Mouse (Mus musculus) mouse trophoblast stem cell (cell line): ENCODE measurements at regions not wholly inside any gene's neighbourhood (a gene's known extent, or its start where the extent isn't known, plus 50 kb on each side); places are given as distances from the start of the nearest gene placed in this dataset.

Experiments
- in situ Hi-C, 2 experiments: fragments of 300-500 bp; cut with MseI, MboI; formaldehyde crosslinking; loops; 2 replicates in 1 of 2; 3 replicates in 1 of 2; pipeline ENCODE4 v1.15.1; 2025

- in situ Hi-C loops: no loop called here
Observed at GRCm38 (mm10) chr6:50915166-50916030, 261.2 kb upstream of the Npvf start.

GRCm38 (mm10) chr6:50918248-50918647 lies 264.0 kb upstream of the Npvf start:
- in situ Hi-C loops: no loop called here

GRCm38 (mm10) chr6:50922235-50922634 lies 268.0 kb upstream of the Npvf start:
- in situ Hi-C loops: no loop called here

GRCm38 (mm10) chr6:50924571-50924970 lies 270.3 kb upstream of the Npvf start:
- in situ Hi-C loops: no loop called here

- in situ Hi-C loops: no loop called here
Observed at GRCm38 (mm10) chr6:50924998-50925397, 270.8 kb upstream of the Npvf start.

- in situ Hi-C loops: no loop called here
Observed at GRCm38 (mm10) chr6:50926313-50926712, 272.1 kb upstream of the Npvf start.

- in situ Hi-C loops: no loop called here
Observed at GRCm38 (mm10) chr6:50929503-50929902, 275.3 kb upstream of the Npvf start.

GRCm38 (mm10) chr6:50933510-50933909 lies 279.3 kb upstream of the Npvf start:
- in situ Hi-C loops: loop anchor here (10.0 kb wide), 2 partner anchors 249 to 259 kb away; no protein-coding TSS in a partner anchor

GRCm38 (mm10) chr6:50934245-50934644 lies 280.0 kb upstream of the Npvf start:
- in situ Hi-C loops: loop anchor here (10.0 kb wide), 2 partner anchors 249 to 259 kb away; no protein-coding TSS in a partner anchor

GRCm38 (mm10) chr6:50936306-50936705 lies 282.1 kb upstream of the Npvf start:
- in situ Hi-C loops: loop anchor here (5.0 to 10.0 kb wide), 4 partner anchors 129 to 262 kb away; no protein-coding TSS in a partner anchor

GRCm38 (mm10) chr6:50937094-50937493 lies 282.9 kb upstream of the Npvf start:
- in situ Hi-C loops: loop anchor here (5.0 to 10.0 kb wide), 4 partner anchors 130 to 262 kb away; no protein-coding TSS in a partner anchor

- in situ Hi-C loops: loop anchor here (5.0 to 10.0 kb wide), 4 partner anchors 132 to 264 kb away; no protein-coding TSS in a partner anchor
Observed at GRCm38 (mm10) chr6:50938879-50939278, 284.6 kb upstream of the Npvf start.

GRCm38 (mm10) chr6:50939440-50939839 lies 285.2 kb upstream of the Npvf start:
- in situ Hi-C loops: loop anchor here (5.0 to 10.0 kb wide), 4 partner anchors 132 to 265 kb away; no protein-coding TSS in a partner anchor

GRCm38 (mm10) chr6:50940118-50940517 lies 285.9 kb upstream of the Npvf start:
- in situ Hi-C loops: no loop called here

GRCm38 (mm10) chr6:50940641-50941398 lies 286.6 kb upstream of the Npvf start:
- in situ Hi-C loops: no loop called here

- in situ Hi-C loops: no loop called here
Observed at GRCm38 (mm10) chr6:50942696-50943095, 288.5 kb upstream of the Npvf start.

GRCm38 (mm10) chr6:50948061-50948460 lies 293.8 kb upstream of the Npvf start:
- in situ Hi-C loops: no loop called here

GRCm38 (mm10) chr6:50949361-50949760 lies 295.1 kb upstream of the Npvf start:
- in situ Hi-C loops: no loop called here

GRCm38 (mm10) chr6:50949883-50950583 lies 295.8 kb upstream of the Npvf start:
- in situ Hi-C loops: no loop called here

- in situ Hi-C loops: no loop called here
Observed at GRCm38 (mm10) chr6:50957328-50957900, 303.2 kb upstream of the Npvf start.

GRCm38 (mm10) chr6:50960341-50960740 lies 306.1 kb upstream of the Npvf start:
- in situ Hi-C loops: no loop called here
